Comparison of ENCODE assay signal across 25 mouse cellular contexts in the genomic region with DNA sequence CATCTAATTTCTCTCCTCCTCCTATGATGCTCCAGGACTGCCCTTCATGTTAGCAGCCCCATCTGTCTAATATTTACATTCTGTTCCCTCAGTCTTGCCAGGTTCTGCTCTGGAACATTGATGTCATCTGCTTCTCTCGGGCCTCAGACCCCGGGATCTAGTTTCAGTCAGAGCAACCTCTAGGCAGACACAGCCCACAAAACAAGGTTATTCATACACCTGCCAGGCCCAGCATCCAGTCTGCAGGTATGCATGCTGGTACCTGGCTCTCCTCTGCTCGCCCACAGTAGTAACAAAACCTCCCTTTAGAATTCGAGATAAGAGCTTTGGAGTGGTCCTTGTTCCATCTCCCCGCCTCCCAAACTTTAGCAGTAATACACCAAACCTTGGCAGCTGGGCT. TPM values are rescaled to one million over a fixed set of nuclear protein-coding genes. Genes with fewer than 3 reads are reported as not detected.
DNase-seq lines count a peak whose midpoint lies in the region; ATAC-seq and TF ChIP-seq lines count a peak whose summit lies in the region.
"Had no signal": no experiment of that assay in that cellular context is flagged by ENCODE, and none has a peak within 500 bp of the region (broad histone marks: within the 10 kb centered on the region; RNA-seq: fewer than 3 reads in every experiment).

No protein-coding gene starts in this region.

- WGBS in lung, embryonic 15.5 days: 45% methylated on average over 5 of the region's 5 CpGs
- 63% methylated on average over 5 of the region's 5 CpGs for WGBS in lung, adult 2 months

- H3K27ac ChIP-seq in lung, embryonic 15.5 days: no peak overlapping the region; the same call in 1 of the 2 replicates
- H3K27ac ChIP-seq: embryonic facial prominence, embryonic 15.5 days; hindbrain, embryonic 10.5 days; hindbrain, postnatal 0 days; limb, embryonic 13.5 days; liver, embryonic 13.5 days; macrophage; midbrain, embryonic 15.5 days; neural tube, embryonic 12.5 days had no signal

- H3K27me3 ChIP-seq in lung, embryonic 15.5 days: no peaks in the 10 kb centered on the region
- H3K27me3 ChIP-seq: embryonic facial prominence, embryonic 15.5 days; limb, embryonic 13.5 days; liver, embryonic 13.5 days; midbrain, embryonic 15.5 days; neural tube, embryonic 12.5 days had no signal

- H3K9me3 ChIP-seq in lung, embryonic 15.5 days: peaks cover 3% of the 10 kb centered on the region; the same call in 1 of the 2 replicates
- H3K9me3 ChIP-seq: embryonic facial prominence, embryonic 15.5 days; liver, embryonic 13.5 days; midbrain, embryonic 15.5 days had no signal

- H3K4me2 ChIP-seq in lung, embryonic 15.5 days: no peak overlapping the region
- H3K4me2 ChIP-seq: embryonic facial prominence, embryonic 15.5 days; heart, embryonic 11.5 days; limb, embryonic 13.5 days; liver, embryonic 13.5 days; midbrain, embryonic 15.5 days; neural tube, embryonic 12.5 days had no signal

- no peak for TF ChIP-seq POLR2A in lung, adult 2 months (IDR thresholded peaks at IDR 0.05; ENCODE audit: borderline replicate concordance, extremely low read depth, low read depth, low read length)

- H3K4me1 ChIP-seq in lung, embryonic 15.5 days: 0 out of 2 replicates have a peak, but pooled peaks cover 5% of the 10 kb centered on the region
- H3K4me1 ChIP-seq in lung, adult 2 months (ENCODE audit: control insufficient read depth, insufficient read depth, low read length): no peaks in the 10 kb centered on the region
- H3K4me1 ChIP-seq: embryonic facial prominence, embryonic 15.5 days; hindbrain, embryonic 10.5 days; liver, embryonic 13.5 days; midbrain, embryonic 15.5 days; neural tube, embryonic 12.5 days had no signal

- H3K36me3 ChIP-seq in lung, embryonic 15.5 days: no peaks in the 10 kb centered on the region
- H3K36me3 ChIP-seq: embryonic facial prominence, embryonic 15.5 days; hindbrain, embryonic 10.5 days; liver, embryonic 13.5 days; midbrain, embryonic 15.5 days; neural tube, embryonic 12.5 days had no signal

- H3K9ac ChIP-seq in lung, embryonic 15.5 days: no peak overlapping the region
- H3K9ac ChIP-seq: embryonic facial prominence, embryonic 15.5 days; limb, embryonic 13.5 days; liver, embryonic 13.5 days; midbrain, embryonic 15.5 days; neural tube, embryonic 12.5 days had no signal

- ATAC-seq in cerebellum, adult (ENCODE audit: insufficient number of reproducible peaks, low FRiP score, low TSS enrichment): peak; percentile 62; the same call in 1 of the 2 replicates
- ATAC-seq in lung, embryonic 15.5 days (ENCODE audit: borderline replicate concordance, extremely low read depth, low FRiP score, low TSS enrichment): peak; percentile 55
- ATAC-seq: forebrain, embryonic 14.5 days; hindbrain, postnatal 0 days; intestine, embryonic 16.5 days; midbrain, embryonic 15.5 days had no signal

- no peak for DNase-seq in cerebellum, postnatal 4 days (ENCODE audit: low spot score in 2 of 2)
- DNase-seq in lung, adult 2 months: no peak
- DNase-seq in cerebellum, adult 9-10 months: peak; percentile 74
- DNase-seq in lung, postnatal 36 days: peak; percentile 16
- no peak for DNase-seq in embryo, embryonic 10.5 days (ENCODE audit: low spot score)
- DNase-seq: adrenal gland, postnatal 14 days; gastrocnemius, postnatal 10 days; kidney, adult 9 months; kidney, postnatal 14 days; liver, embryonic 13.5 days; retina, postnatal 1 day; thymus, postnatal 36 days had no signal

- H3K4me3 ChIP-seq in lung, embryonic 15.5 days: no peak overlapping the region
- no peak overlapping the region for H3K4me3 ChIP-seq in lung, adult 2 months (replicated peaks; ENCODE audit: extremely low read depth, low read depth, low read length)
- H3K4me3 ChIP-seq: embryonic facial prominence, embryonic 15.5 days; hindbrain, embryonic 10.5 days; limb, embryonic 13.5 days; liver, embryonic 13.5 days; midbrain, embryonic 15.5 days; neural tube, embryonic 12.5 days had no signal

- no peak for TF ChIP-seq CTCF in lung, adult 2 months (IDR thresholded peaks at IDR 0.05; ENCODE audit: insufficient read depth, low read length)

RNA-seq across cellular contexts. Expression of a gene that starts 37.6 kb away (rescaled TPM):
- polyA plus RNA-seq in lung, embryonic 15.5 days (2015; fragmentation: Nextera tagmentation; extraction: Ambion mirVana): 0.15 and 0.69 TPM in 2 replicates
- polyA plus RNA-seq in lung, adult 2 months (2012; rRNA removed): 0.12 TPM in 1 of 2 replicates, not detected in the other
- polyA plus RNA-seq: forebrain, embryonic 14.5 days; liver, embryonic 13.5 days; macrophage had no signal

RNA-seq across cellular contexts. Expression of a gene that starts 45.5 kb away (rescaled TPM):
- polyA plus RNA-seq in lung, embryonic 15.5 days (2015; fragmentation: Nextera tagmentation; extraction: Ambion mirVana): not detected in 2 replicates
- polyA plus RNA-seq in lung, adult 2 months (2012; rRNA removed): 0.09 and 0.31 TPM in 2 replicates
- polyA plus RNA-seq: forebrain, embryonic 14.5 days; hindbrain, embryonic 10.5 days; hindbrain, postnatal 0 days; intestine, embryonic 16.5 days; liver, embryonic 13.5 days; macrophage; midbrain, embryonic 15.5 days; neural tube, embryonic 12.5 days; stomach, embryonic 14.5 days had no signal

Comparison
In these comparisons a context has a peak if more than half of its experiments do, and no peak if none do; other contexts are left out.
1. DNase-seq: peak in cerebellum, adult 9-10 months (single experiment) and lung, postnatal 36 days (single experiment); none in cerebellum, postnatal 4 days (0 of 2), lung, adult 2 months (single experiment) and embryo, embryonic 10.5 days (single experiment).